Mouse (Mus musculus) testis, adult 2 months (tissue): ENCODE data around the gene Jam3. TPM values are rescaled to one million over a fixed set of nuclear protein-coding genes. Genes with fewer than 3 reads are reported as not detected.

Source experiments
- H3K27ac ChIP-seq: fragments of 200-500 bp; 2 replicates; pipeline ENCODE4 v1.5.1; 2012; ENCODE audit warnings: low read depth, low read length; ENCODE audit not compliant: control insufficient read depth, insufficient read depth
- H3K27me3 ChIP-seq: fragments of 200-500 bp; 2 replicates; pipeline ENCODE4 v1.6.1; 2012; ENCODE audit warnings: mild to moderate bottlenecking, low read length, moderate library complexity; ENCODE audit not compliant: control insufficient read depth, insufficient read depth
- H3K36me3 ChIP-seq: fragments of 200-500 bp; 2 replicates; pipeline ENCODE4 v1.6.1; 2012; ENCODE audit warnings: mild to moderate bottlenecking, low read length; ENCODE audit not compliant: control insufficient read depth, insufficient read depth
- H3K4me1 ChIP-seq: fragments of 200-500 bp; 2 replicates; pipeline ENCODE4 v1.6.1; 2012; ENCODE audit warnings: low read length; ENCODE audit not compliant: control insufficient read depth, insufficient read depth
- H3K4me3 ChIP-seq: fragments of 200-500 bp; 2 replicates; pipeline ENCODE4 v1.5.1; 2012; ENCODE audit warnings: low read depth, mild to moderate bottlenecking, low read length, moderate library complexity, mixed read lengths; ENCODE audit not compliant: control insufficient read depth
- CTCF ChIP-seq: fragments of 200-500 bp; IDR thresholded peaks from 2 replicates; pipeline ENCODE4 v1.5.1; 2012; ENCODE audit warnings: low read depth, mild to moderate bottlenecking, inconsistent platforms, low read length, moderate library complexity; ENCODE audit not compliant: control insufficient read depth, insufficient read depth, insufficient replicate concordance
- POLR2A ChIP-seq: fragments of 200-500 bp; IDR thresholded peaks from 2 replicates; pipeline ENCODE4 v1.6.1; 2012; ENCODE audit warnings: low read depth, mild to moderate bottlenecking, inconsistent platforms, low read length, moderate library complexity; ENCODE audit not compliant: control insufficient read depth
- polyA plus RNA-seq: library from polyadenylated mRNA; depleted of rRNA; stranded (reverse); fragments of >200 nt; gene quantifications from 2 replicates; pipeline ENCODE4 v1.2.3, GENCODE M21; 2012

Gene Jam3
- polyA plus RNA-seq, 1 experiment = 34.1 TPM

- H3K4me1 ChIP-seq = no peaks in the 10 kb centered on the region
- no peak for TF ChIP-seq CTCF
- no peak for TF ChIP-seq POLR2A
- peaks cover 5% of the 10 kb centered on the region; the same call in 1 of the 2 replicates for H3K36me3 ChIP-seq
- H3K27ac ChIP-seq = no peak overlapping the region
- H3K4me3 ChIP-seq = no peak overlapping the region
- H3K27me3 ChIP-seq = no peaks in the 10 kb centered on the region
Measured at GRCm38 (mm10) chr9:27092916-27093315, 62.3 kb downstream of the Jam3 start.

DNA sequence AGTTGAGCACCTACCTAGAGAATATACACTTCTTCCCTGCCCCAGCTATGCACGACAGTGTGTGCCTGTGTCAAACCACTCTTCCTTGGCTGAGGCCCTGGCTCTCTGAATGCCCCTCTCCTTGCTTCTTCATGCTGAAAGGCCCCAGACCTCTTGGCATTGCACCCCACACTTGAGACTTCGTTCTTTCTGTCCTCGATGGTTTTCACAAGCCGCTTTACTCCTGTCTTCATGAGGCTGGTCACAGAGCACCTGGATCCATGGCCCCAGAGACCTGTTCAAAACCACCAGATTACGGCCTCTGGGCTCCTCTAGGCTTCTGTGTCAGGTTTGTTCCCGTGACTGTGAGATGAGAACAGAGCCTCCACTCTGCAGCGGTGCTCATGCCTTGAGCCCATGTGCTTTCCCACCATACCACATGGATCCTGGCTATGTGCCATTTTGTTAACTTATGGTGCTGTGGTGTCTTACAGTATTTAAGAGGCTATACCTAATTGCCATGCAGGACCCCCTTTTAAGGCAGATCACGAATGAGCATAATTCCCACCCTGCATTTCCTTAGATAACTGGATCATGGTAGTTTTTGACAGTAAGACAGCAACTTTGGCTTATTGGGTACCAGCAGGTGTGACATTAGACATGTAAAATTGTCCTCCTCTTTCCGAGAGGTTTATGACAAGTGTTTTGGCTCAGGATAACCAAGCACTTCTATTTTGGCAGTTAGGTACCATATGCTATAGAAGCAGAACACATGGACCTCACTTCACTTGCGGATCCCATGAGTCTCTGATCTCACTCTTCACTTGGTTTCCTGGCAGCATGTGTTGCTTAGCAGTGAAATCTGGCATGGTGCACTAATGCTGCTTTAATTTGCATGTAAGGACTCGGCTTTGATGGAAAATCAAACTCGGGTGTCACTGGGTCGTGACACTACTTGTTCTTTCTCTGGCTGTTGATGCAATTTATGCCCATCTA lies 64.1 kb downstream of the Jam3 start:
- Histone ChIP-seq H3K27me3 (no peaks in the 10 kb centered on the region), H3K4me1 (no peaks in the 10 kb centered on the region), H3K27ac (no peak overlapping the region), H3K4me3 (no peak overlapping the region), H3K36me3 (peaks cover 5% of the 10 kb centered on the region)
- no peak for TF ChIP-seq CTCF

DNA sequence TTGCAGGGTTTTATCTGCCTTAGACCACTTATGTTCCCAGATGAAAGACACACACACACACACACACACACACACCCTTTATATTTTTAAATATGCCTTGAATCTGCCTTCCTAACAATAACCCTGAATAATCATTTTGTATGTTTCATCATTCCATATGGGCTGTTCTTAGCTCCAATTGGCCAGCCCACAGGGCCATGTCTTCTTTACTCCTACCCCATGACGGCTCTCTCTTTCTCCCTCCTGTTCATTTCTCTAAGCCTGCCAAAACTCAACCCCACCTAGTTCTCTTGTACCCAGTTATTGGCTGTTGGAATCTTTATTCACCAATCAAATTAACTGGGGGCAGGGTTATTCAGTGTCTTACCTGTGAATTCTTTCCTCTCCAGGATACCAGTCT lies 65.1 kb downstream of the Jam3 start:
- H3K4me1 ChIP-seq = no peaks in the 10 kb centered on the region
- H3K27me3 ChIP-seq = no peaks in the 10 kb centered on the region
- H3K27ac ChIP-seq = no peak overlapping the region
- peaks cover 5% of the 10 kb centered on the region for H3K36me3 ChIP-seq
- H3K4me3 ChIP-seq = no peak overlapping the region
- no peak for TF ChIP-seq POLR2A
- no peak for TF ChIP-seq CTCF

GRCm38 (mm10) chr9:27087402-27087801 lies 67.8 kb downstream of the Jam3 start:
- TF ChIP-seq CTCF (no peak), POLR2A (no peak)
- no peak overlapping the region for H3K27ac ChIP-seq
- H3K27me3 ChIP-seq = no peaks in the 10 kb centered on the region
- H3K36me3 ChIP-seq = peaks cover 5% of the 10 kb centered on the region
- H3K4me1 ChIP-seq = no peaks in the 10 kb centered on the region
- H3K4me3 ChIP-seq = no peak overlapping the region

GRCm38 (mm10) chr9:27086256-27086655 lies 69.0 kb downstream of the Jam3 start:
- H3K4me1 ChIP-seq = no peaks in the 10 kb centered on the region
- TF ChIP-seq POLR2A = no peak
- no peak for TF ChIP-seq CTCF
- no peak overlapping the region for H3K27ac ChIP-seq
- no peaks in the 10 kb centered on the region for H3K27me3 ChIP-seq
- H3K4me3 ChIP-seq = no peak overlapping the region
- H3K36me3 ChIP-seq = peaks cover 5% of the 10 kb centered on the region

DNA sequence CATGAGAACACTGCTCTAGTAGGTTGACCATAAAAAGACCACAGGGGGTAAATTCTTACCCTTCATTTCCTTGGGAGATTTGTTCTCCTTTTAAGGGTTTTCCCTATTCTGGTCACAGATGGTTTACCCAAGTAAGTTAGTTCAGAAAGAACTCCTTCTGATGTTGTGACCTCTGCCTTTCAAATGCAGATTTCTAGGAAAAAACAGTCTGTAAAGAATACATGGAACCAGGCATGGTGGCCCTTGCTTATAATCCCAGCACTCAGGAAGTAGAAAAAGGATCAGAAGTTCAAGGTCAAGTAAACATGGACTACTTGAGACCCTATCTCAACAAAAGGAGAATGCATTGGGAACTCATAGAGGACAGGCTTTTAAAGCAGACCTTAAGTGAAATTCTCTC lies 79.4 kb downstream of the Jam3 start:
- no peak overlapping the region for H3K27ac ChIP-seq
- no peak overlapping the region for H3K4me3 ChIP-seq
- H3K36me3 ChIP-seq = peaks cover 2% of the 10 kb centered on the region
- no peaks in the 10 kb centered on the region for H3K4me1 ChIP-seq
- H3K27me3 ChIP-seq = no peaks in the 10 kb centered on the region
- TF ChIP-seq CTCF (no peak), POLR2A (no peak)

GRCm38 (mm10) chr9:27074677-27075076 lies 80.5 kb downstream of the Jam3 start:
- Histone ChIP-seq H3K4me1 (no peaks in the 10 kb centered on the region), H3K4me3 (no peak overlapping the region), H3K36me3 (peaks cover 5% of the 10 kb centered on the region), H3K27ac (no peak overlapping the region), H3K27me3 (no peaks in the 10 kb centered on the region)
- TF ChIP-seq CTCF (no peak), POLR2A (no peak)

DNA sequence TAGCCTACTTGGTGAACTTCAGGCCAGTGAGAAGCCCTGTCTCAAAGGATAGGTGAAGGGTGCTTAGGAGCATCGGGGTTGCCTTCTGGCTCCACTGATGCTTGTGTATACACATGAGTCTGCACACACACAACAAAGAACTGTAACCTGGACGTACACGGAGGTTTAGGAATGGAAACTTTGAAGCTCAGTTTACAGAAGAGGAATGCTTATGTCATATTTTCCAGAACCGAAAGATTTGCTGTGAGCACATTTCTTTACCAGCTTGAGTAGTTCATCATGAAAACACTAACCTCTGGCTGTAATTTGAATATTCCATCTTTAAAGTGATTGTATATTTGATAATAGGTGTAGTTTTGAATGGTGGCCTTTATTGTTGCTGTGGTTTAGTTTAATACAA lies 84.3 kb downstream of the Jam3 start:
- H3K36me3 ChIP-seq = peaks cover 5% of the 10 kb centered on the region

More for the DNA sequence above, 84.3 kb downstream of the Jam3 start:
- no peak overlapping the region for H3K27ac ChIP-seq
- no peaks in the 10 kb centered on the region for H3K4me1 ChIP-seq
- H3K4me3 ChIP-seq = no peak overlapping the region
- H3K27me3 ChIP-seq = no peaks in the 10 kb centered on the region
- no peak for TF ChIP-seq CTCF
- no peak for TF ChIP-seq POLR2A
